Mouse (Mus musculus): ENCODE data around the gene Gadd45a.

The Gadd45a gene

GRCm38 (mm10) chr6:66985500-66985899 is 51.8 kb downstream of the Gadd45a start:
- DNase-seq (ENCODE audit: low spot score) = no peak

Measured in ovary, postnatal 36 days (tissue).